Mouse (Mus musculus) hindbrain, embryonic 11.5 days (tissue): ENCODE results near the gene Tsku. TPM values are rescaled to one million over a fixed set of nuclear protein-coding genes. Genes with fewer than 3 reads are reported as not detected.

Source experiments
- ATAC-seq: fragments of 200-750 bp; cut with Nextera tagmentation; 2 replicates; pipeline ENCODE4 v1.8.0; 2017; ENCODE audit warnings: mild to moderate bottlenecking, moderate TSS enrichment, moderate library complexity; ENCODE audit not compliant: low FRiP score
- DNase-seq: peaks from one replicate; pipeline ENCODE4 v3.0.0-alpha.2; 2015; ENCODE audit warnings: low spot score
- H3K27ac ChIP-seq: fragments of 300-500 bp; sonication (generic); 2 replicates; pipeline ENCODE4 v1.5.1; 2014; ENCODE audit warnings: mild to moderate bottlenecking, low read depth, low read length
- H3K27me3 ChIP-seq: fragments of 300-500 bp; sonication (generic); 2 replicates; pipeline ENCODE4 v1.6.1; 2014; ENCODE audit warnings: mild to moderate bottlenecking, low read length, moderate library complexity, mixed read lengths; ENCODE audit not compliant: control insufficient read depth, insufficient read depth
- H3K36me3 ChIP-seq: fragments of 300-500 bp; sonication (generic); 2 replicates; pipeline ENCODE4 v1.6.1; 2014; ENCODE audit warnings: mild to moderate bottlenecking, low read length, moderate library complexity, mixed read lengths; ENCODE audit not compliant: control insufficient read depth, insufficient read depth
- H3K4me1 ChIP-seq: fragments of 300-500 bp; sonication (generic); replicated peaks from 2 replicates; pipeline ENCODE4 v1.6.1; 2014; ENCODE audit warnings: low read length, mixed read lengths; ENCODE audit not compliant: control insufficient read depth, insufficient read depth
- H3K4me2 ChIP-seq: fragments of 300-500 bp; sonication (generic); replicated peaks from 2 replicates; pipeline ENCODE4 v1.6.1; 2014; ENCODE audit warnings: mild to moderate bottlenecking, low read depth, low read length
- H3K4me3 ChIP-seq: fragments of 300-500 bp; sonication (generic); 2 replicates; pipeline ENCODE4 v1.5.1; 2014; ENCODE audit warnings: low read depth, low read length
- H3K9ac ChIP-seq: fragments of 300-500 bp; sonication (generic); 2 replicates; pipeline ENCODE4 v1.6.1; 2014; ENCODE audit warnings: low read depth, low read length
- H3K9me3 ChIP-seq: fragments of 300-500 bp; sonication (generic); 2 replicates; pipeline ENCODE4 v1.6.1; 2016; ENCODE audit warnings: low read length; ENCODE audit not compliant: control insufficient read depth
- WGBS: fragments of 180-500 bp; shearing (Covaris S2); extraction: QIAGEN DNeasy Blood & Tissue Kit; methylation state at CpG from one replicate; pipeline ENCODE4 v1.1.7; 2014; 5-methylcytosine and 5-hydroxymethylcytosine counted together
- polyA plus RNA-seq: library from polyadenylated mRNA; unstranded; fragments of >200 nt; fragmentation: Nextera tagmentation; extraction: Ambion mirVana; gene quantifications from 2 replicates; pipeline ENCODE4 v1.2.1, GENCODE M21; 2014

Gene Tsku
- polyA plus RNA-seq, 1 experiment from 2014 or later = 6.7 TPM

GRCm38 (mm10) chr7:98369762-98370369, 8.7 kb upstream of the Tsku start:
- 49% methylated on average over 10 of the region's 10 CpGs for WGBS
- no peak overlapping the region for H3K4me3 ChIP-seq
- no peak overlapping the region for H3K27ac ChIP-seq
- H3K4me2 ChIP-seq = no peak overlapping the region
- DNase-seq (no peak), ATAC-seq (no peak)
- no peak overlapping the region for H3K9ac ChIP-seq
- H3K36me3 ChIP-seq = no peaks in the 10 kb centered on the region
- H3K4me1 ChIP-seq = no peaks in the 10 kb centered on the region
- H3K9me3 ChIP-seq = no peaks in the 10 kb centered on the region
- H3K27me3 ChIP-seq = no peaks in the 10 kb centered on the region

DNA sequence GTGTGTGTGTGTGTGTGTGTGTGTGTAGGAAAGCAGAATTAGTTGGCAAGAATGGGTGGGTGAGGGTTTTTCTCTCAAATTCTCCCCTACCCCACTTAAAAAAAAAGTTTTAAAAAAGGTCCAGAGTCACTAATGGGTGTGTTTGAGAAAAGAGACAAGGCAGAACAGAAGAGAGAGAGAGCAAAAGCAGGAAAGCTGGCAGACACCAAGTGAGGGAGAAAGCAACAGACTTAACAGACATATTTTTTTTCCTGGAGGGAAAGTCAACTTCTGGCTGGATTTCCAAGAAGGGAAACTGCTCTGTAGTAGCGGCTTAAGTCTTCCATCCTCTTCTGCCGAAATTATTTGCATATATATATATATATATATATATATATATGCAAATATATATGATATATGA, 534 bp upstream of the Tsku start:
- no peaks in the 10 kb centered on the region for H3K36me3 ChIP-seq
- ATAC-seq (no peak), DNase-seq (no peak)
- 51% methylated on average over 2 of the region's 2 CpGs for WGBS
- H3K9ac ChIP-seq = no peak overlapping the region
- H3K4me3 ChIP-seq = no peak overlapping the region
- H3K27me3 ChIP-seq = no peaks in the 10 kb centered on the region
- H3K27ac ChIP-seq = no peak overlapping the region
- H3K4me2 ChIP-seq = peak overlapping the region; percentile 87
- no peaks in the 10 kb centered on the region for H3K9me3 ChIP-seq
- H3K4me1 ChIP-seq = 0 out of 2 replicates have a peak, but pooled peaks cover under 1% of the 10 kb centered on the region

GRCm38 (mm10) chr7:98360621-98360990, 522 bp downstream of the Tsku start:
- DNase-seq = peak; percentile 69
- no peaks in the 10 kb centered on the region for H3K36me3 ChIP-seq
- peak overlapping the region; percentile 76 for H3K9ac ChIP-seq
- H3K9me3 ChIP-seq = no peaks in the 10 kb centered on the region
- peak overlapping the region; percentile 78 for H3K4me3 ChIP-seq
- H3K27me3 ChIP-seq = no peaks in the 10 kb centered on the region
- ATAC-seq = peak; percentile 43
- H3K27ac ChIP-seq = peak overlapping the region; percentile 71
- peak overlapping the region; percentile 87 for H3K4me2 ChIP-seq
- H3K4me1 ChIP-seq = peaks cover 9% of the 10 kb centered on the region
- 0% methylated on average over 20 of the region's 20 CpGs for WGBS

GRCm38 (mm10) chr7:98359951-98360620, 1.0 kb downstream of the Tsku start:
- Histone ChIP-seq H3K4me2 (peak overlapping the region; percentile 87), H3K27me3 (no peaks in the 10 kb centered on the region), H3K9me3 (no peaks in the 10 kb centered on the region), H3K36me3 (no peaks in the 10 kb centered on the region), H3K27ac (peak overlapping the region; percentile 71), H3K4me3 (peak overlapping the region; percentile 78), H3K4me1 (peaks cover 12% of the 10 kb centered on the region), H3K9ac (peak overlapping the region; percentile 76)
- DNase-seq (peak; percentile 77), ATAC-seq (peak; percentile 74)
- under 1% methylated on average over 33 of the region's 33 CpGs for WGBS

- H3K9me3 ChIP-seq = no peaks in the 10 kb centered on the region
- no peaks in the 10 kb centered on the region for H3K36me3 ChIP-seq
- H3K4me1 ChIP-seq = peaks cover 16% of the 10 kb centered on the region
- H3K9ac ChIP-seq = no peak overlapping the region
- 50% methylated on average over 1 of the region's 1 CpGs for WGBS
- ATAC-seq = no peak
- H3K27me3 ChIP-seq = no peaks in the 10 kb centered on the region
- H3K27ac ChIP-seq = no peak overlapping the region
- no peak overlapping the region for H3K4me3 ChIP-seq
- H3K4me2 ChIP-seq = no peak overlapping the region
- DNase-seq = no peak
Observed at GRCm38 (mm10) chr7:98358016-98358415, 3.1 kb downstream of the Tsku start.

GRCm38 (mm10) chr7:98357324-98357723, 3.8 kb downstream of the Tsku start:
- WGBS = 79% methylated on average over 5 of the region's 5 CpGs
- Histone ChIP-seq H3K4me2 (no peak overlapping the region), H3K27ac (no peak overlapping the region), H3K4me1 (peaks cover 16% of the 10 kb centered on the region), H3K27me3 (no peaks in the 10 kb centered on the region), H3K9ac (no peak overlapping the region), H3K4me3 (no peak overlapping the region), H3K36me3 (no peaks in the 10 kb centered on the region), H3K9me3 (no peaks in the 10 kb centered on the region)
- DNase-seq = no peak
- no peak for ATAC-seq

DNA sequence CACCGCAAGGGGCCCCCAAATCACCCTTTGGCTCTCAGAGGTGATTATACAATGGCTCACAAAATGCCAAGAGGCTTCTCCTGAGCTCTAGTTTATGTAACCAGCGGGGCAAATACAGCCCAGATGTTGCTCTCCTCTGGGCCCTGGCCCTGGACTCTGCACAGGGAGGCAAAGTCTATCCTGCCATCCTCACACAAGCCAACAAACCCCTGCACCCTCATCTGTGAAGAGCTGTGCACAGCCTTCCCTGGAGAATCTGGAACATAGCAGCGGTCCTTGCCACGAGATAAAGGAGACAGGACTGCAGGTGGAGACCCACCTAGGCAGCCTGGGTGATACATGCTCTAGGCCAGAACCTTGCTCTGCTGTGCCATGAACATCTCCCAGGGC, 6.2 kb downstream of the Tsku start:
- DNase-seq = peak; percentile 7
- H3K4me2 ChIP-seq = no peak overlapping the region
- H3K9me3 ChIP-seq = no peaks in the 10 kb centered on the region
- 47% methylated on average over 4 of the region's 4 CpGs for WGBS
- no peak for ATAC-seq
- H3K4me3 ChIP-seq = no peak overlapping the region
- no peak overlapping the region for H3K9ac ChIP-seq
- H3K36me3 ChIP-seq = no peaks in the 10 kb centered on the region
- H3K4me1 ChIP-seq = peaks cover 16% of the 10 kb centered on the region
- H3K27me3 ChIP-seq = no peaks in the 10 kb centered on the region
- H3K27ac ChIP-seq = 0 out of 2 replicates have a peak overlapping the region, but pooled peaks have one; percentile 45

GRCm38 (mm10) chr7:98354160-98354920, 6.8 kb downstream of the Tsku start:
- no peak overlapping the region for H3K27ac ChIP-seq
- DNase-seq (peak; percentile 16), ATAC-seq (0 out of 2 replicates have a peak, but pooled peaks have one; percentile 6)
- H3K36me3 ChIP-seq = no peaks in the 10 kb centered on the region
- H3K9me3 ChIP-seq = no peaks in the 10 kb centered on the region
- no peak overlapping the region for H3K9ac ChIP-seq
- WGBS = 33% methylated on average over 12 of the region's 12 CpGs
- H3K4me3 ChIP-seq = no peak overlapping the region
- no peak overlapping the region for H3K4me2 ChIP-seq
- H3K4me1 ChIP-seq = peaks cover 16% of the 10 kb centered on the region
- H3K27me3 ChIP-seq = no peaks in the 10 kb centered on the region
